Mouse (Mus musculus): ENCODE data around the gene Anp32e.
"Not testable (repeated sequence)": the region's sequence is repeated elsewhere in the genome, so short reads cannot be mapped to it uniquely, and the experiment has no call there.

The Anp32e gene

DNA sequence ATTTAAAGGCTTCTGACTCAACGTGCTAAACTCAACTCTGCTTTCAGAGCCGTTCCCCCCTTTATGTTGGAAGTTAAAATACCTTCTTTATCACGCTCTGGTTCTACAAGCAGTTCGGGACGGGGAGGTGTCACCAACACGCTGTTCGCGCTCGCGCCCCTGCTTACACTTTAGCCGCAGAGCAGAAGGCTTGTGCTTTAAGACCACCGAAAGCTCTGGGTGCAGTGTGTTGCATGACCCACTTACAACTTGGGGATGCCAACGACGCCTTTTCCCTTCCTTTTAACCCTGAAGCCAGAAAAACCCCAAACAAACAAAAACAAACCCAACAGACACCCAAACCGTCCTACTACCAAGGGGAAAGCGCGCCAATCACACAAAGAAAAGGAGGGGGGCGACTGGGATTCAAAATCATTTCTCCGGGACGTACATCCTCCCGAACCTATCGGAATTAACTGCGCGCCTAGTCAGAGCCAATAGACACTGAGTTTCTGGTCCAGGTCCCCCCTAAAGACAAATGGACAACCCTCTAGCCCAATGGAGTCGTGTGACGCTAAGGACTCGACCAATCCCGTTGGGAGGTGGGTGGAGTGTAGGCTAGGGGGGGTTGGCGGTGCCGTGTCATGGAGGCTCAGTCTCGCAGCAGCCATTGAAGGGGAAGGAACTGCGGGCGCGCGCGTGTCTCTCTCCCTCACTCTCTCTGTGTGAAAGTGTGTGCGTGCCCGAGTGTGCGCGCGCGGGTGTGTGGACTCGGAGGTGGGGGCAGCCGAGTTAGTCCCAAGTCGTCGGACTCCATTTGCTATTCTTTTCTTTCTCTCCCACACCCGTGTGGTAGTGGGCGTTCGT, at the start of gene Anp32e:
Gene Anp32e (plus strand): TSS at position 589 of the 846 bp plus-strand sequence.
- POLR2A ChIA-PET = interaction anchor here in 2 of 4 experiments (0.8 to 1.6 kb wide), 5 partner anchors 13 to 46 kb away, joined by 3 to 5 read pairs (median 3); no protein-coding TSS in a partner anchor
- CTCF ChIA-PET = no interaction called here

- CTCF ChIA-PET = interaction anchor here in 3 of 4 experiments (0.5 to 1.8 kb wide), 10 partner anchors 8 to 339 kb away, joined by 3 to 16 read pairs (median 3); partner anchors contain the start of gene Mrps21 (in 1 of the 3)
- POLR2A ChIA-PET = interaction anchor here (0.6 to 3.3 kb wide), 64 partner anchors 9 to 829 kb away, joined by 3 to 42 read pairs (median 4); partner anchors contain the start of genes BC028528 (in 3 of the 4), Mrps21 (in 3 of the 4), Car14 (in 2 of the 4) and Prpf3 (in 2 of the 4)
Measured at GRCm38 (mm10) chr3:95881979-95882815, 46.8 kb upstream of the Anp32e start, which contains the start of gene Ciart. Gene Ciart (minus strand): TSS chr3:95882251.

GRCm38 (mm10) chr3:95882816-95883425, 46.1 kb upstream of the Anp32e start:
- CTCF ChIA-PET = interaction anchor here in 3 of 4 experiments (0.5 to 1.8 kb wide), 9 partner anchors 8 to 235 kb away, joined by 3 to 16 read pairs (median 3); partner anchors contain the start of gene Mrps21 (in 1 of the 3)
- POLR2A ChIA-PET = interaction anchor here in 3 of 4 experiments (0.6 to 3.3 kb wide), 51 partner anchors 9 to 830 kb away, joined by 3 to 42 read pairs (median 4); partner anchors contain the start of genes BC028528 (in 3 of the 3), Mrps21 (in 3 of the 3), Car14 (in 2 of the 3) and Prpf3 (in 2 of the 3)

DNA sequence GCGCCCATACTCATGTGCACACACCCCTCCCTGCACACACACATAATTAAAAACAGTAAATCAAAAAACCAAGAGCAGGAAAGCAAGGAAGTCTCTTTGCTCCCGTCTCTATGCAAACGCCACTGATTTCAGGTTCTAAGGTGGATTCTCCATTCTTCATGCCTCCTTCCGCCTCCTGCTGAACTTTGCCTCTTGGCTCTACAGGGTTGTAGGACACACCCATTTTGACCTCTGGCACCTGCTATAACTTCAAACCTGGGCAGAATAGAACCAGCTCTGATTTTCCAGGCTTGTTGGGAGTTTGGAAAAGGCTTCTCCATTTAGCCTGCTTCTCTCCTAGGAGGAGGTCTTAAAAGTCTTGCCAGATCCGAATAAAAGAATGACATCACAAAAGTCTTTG, 44.6 kb upstream of the Anp32e start:
- POLR2A ChIA-PET = no interaction called here
- CTCF ChIA-PET = no interaction called here

- ChIA-PET POLR2A (interaction anchor here in 3 of 4 experiments (0.6 to 1.6 kb wide), 8 partner anchors 12 to 502 kb away, joined by 3 to 8 read pairs (median 4); partner anchors contain the start of genes Car14 (in 1 of the 3) and Mrps21 (in 1 of the 3)), CTCF (interaction anchor here in 2 of 4 experiments (0.6 to 1.5 kb wide), 4 partner anchors 17 to 204 kb away, joined by 3 to 5 read pairs (median 4); no protein-coding TSS in a partner anchor)
Measured at GRCm38 (mm10) chr3:95887596-95887995, 41.5 kb upstream of the Anp32e start.

GRCm38 (mm10) chr3:95889664-95890063, 39.4 kb upstream of the Anp32e start:
- ChIA-PET CTCF (interaction anchor here in 1 of 4 experiments (0.5 to 2.2 kb wide), 4 partner anchors 17 to 611 kb away, joined by 3 to 10 read pairs (median 4); no protein-coding TSS in a partner anchor), POLR2A (interaction anchor here in 3 of 4 experiments (0.6 to 3.4 kb wide), 15 partner anchors 8 to 168 kb away, joined by 3 to 10 read pairs (median 4); partner anchors contain the start of genes Car14 (in 1 of the 3), Mrps21 (in 1 of the 3), Prpf3 (in 1 of the 3) and Vps45 (in 1 of the 3))

GRCm38 (mm10) chr3:95891211-95892065, 37.6 kb upstream of the Anp32e start, which contains the start of gene BC028528:
Gene BC028528 (minus strand): TSS chr3:95892005.
- CTCF ChIA-PET = interaction anchor here in 2 of 4 experiments (0.5 to 2.2 kb wide), 9 partner anchors 9 to 103 kb away, joined by 3 to 10 read pairs (median 3); partner anchors contain the start of genes Car14 (in 1 of the 2), Ciart (in 1 of the 2), Mrps21 (in 1 of the 2) and Prpf3 (in 1 of the 2)
- POLR2A ChIA-PET = interaction anchor here in 3 of 4 experiments (0.5 to 3.4 kb wide), 38 partner anchors 9 to 1415 kb away, joined by 3 to 20 read pairs (median 4); partner anchors contain the start of genes Ciart (in 3 of the 3), Prpf3 (in 3 of the 3), Car14 (in 2 of the 3) and Hist2h2ac (in 2 of the 3)

- ChIA-PET CTCF (interaction anchor here in 2 of 4 experiments (0.5 to 2.2 kb wide), 5 partner anchors 12 to 104 kb away, joined by 3 to 10 read pairs (median 4); partner anchors contain the start of genes Car14 (in 1 of the 2) and Prpf3 (in 1 of the 2)), POLR2A (interaction anchor here in 3 of 4 experiments (0.5 to 3.4 kb wide), 25 partner anchors 8 to 377 kb away, joined by 3 to 20 read pairs (median 6); partner anchors contain the start of genes Ciart (in 3 of the 3), Prpf3 (in 3 of the 3), Car14 (in 2 of the 3) and Hist2h2ac (in 1 of the 3))
Measured at GRCm38 (mm10) chr3:95892066-95893052, 36.7 kb upstream of the Anp32e start.

- CTCF ChIA-PET = no interaction called here
- POLR2A ChIA-PET = interaction anchor here in 3 of 4 experiments (1.1 to 2.7 kb wide), 12 partner anchors 11 to 58 kb away, joined by 3 to 20 read pairs (median 6); partner anchors contain the start of genes Ciart (in 3 of the 3), Car14 (in 2 of the 3), Mrps21 (in 1 of the 3) and Prpf3 (in 1 of the 3)
Measured at GRCm38 (mm10) chr3:95893126-95893525, 35.9 kb upstream of the Anp32e start.

- CTCF ChIA-PET = not testable (repeated sequence)
- POLR2A ChIA-PET = interaction anchor here in 2 of 4 experiments (0.6 to 2.5 kb wide), 7 partner anchors 11 to 57 kb away, joined by 3 to 7 read pairs (median 4); partner anchors contain the start of genes Car14 (in 1 of the 2), Ciart (in 1 of the 2) and Prpf3 (in 1 of the 2)
Measured at GRCm38 (mm10) chr3:95893606-95894316, 35.3 kb upstream of the Anp32e start, which contains the start of gene Aph1a. Gene Aph1a (plus strand): TSS chr3:95893969.

DNA sequence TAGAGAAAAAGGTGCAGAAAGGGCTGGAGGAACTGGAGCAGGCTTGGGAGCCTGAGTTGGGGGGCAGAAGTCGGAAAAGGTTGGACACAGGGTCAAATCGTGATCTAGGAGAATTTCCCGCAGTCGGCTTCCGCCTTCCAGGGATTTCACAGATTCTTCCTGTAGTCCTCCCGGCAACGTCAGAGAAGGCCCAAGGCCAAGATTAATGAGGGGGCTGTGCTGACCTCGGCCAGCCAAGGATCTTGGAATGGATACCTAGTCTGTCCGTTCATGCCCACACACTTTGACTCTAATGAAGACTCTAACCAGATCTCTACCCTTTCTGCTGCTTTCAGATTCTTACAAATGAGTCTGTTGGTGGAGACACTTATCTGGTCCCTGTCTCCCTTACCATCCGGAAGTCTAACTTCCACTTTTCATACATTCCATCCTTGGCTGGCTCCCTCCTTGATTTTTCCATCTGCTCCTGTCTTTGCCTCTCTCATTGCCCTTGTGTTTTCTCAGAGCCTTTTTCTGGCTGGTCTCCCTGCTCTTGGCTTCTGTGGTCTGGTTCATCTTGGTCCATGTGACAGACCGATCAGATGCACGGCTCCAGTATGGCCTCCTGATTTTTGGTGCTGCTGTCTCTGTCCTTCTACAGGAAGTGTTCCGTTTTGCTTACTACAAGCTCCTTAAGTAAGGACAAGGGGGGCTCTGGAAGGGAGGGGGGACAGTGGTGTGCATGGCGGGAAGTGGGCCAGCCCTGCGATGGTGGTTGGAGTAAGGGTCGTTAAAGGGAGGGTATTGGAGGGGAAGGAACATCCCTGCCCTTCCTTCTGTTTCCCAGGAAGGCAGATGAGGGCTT, 34.5 kb upstream of the Anp32e start:
- POLR2A ChIA-PET = interaction anchor here in 2 of 4 experiments (0.6 to 2.5 kb wide), 3 partner anchors 11 to 56 kb away, joined by 3 to 7 read pairs (median 5); partner anchors contain the start of gene Ciart (in 1 of the 2)

GRCm38 (mm10) chr3:95895501-95895900, 33.5 kb upstream of the Anp32e start:
- ChIA-PET POLR2A (interaction anchor here in 1 of 4 experiments (1.0 kb wide), 1 partner anchor 10 kb away, joined by 5 read pairs; no protein-coding TSS in a partner anchor), CTCF (interaction anchor here in 1 of 4 experiments (0.8 kb wide), 1 partner anchor 31 kb away, joined by 3 read pairs; no protein-coding TSS in a partner anchor)

More for the DNA sequence above, 34.5 kb upstream of the Anp32e start:
- CTCF ChIA-PET = no interaction called here

Data from embryonic stem cell, embryonic (primary cell).